Mouse (Mus musculus) embryonic fibroblast, embryonic 13.5 days (primary cell): ENCODE measurements at regions not wholly inside any gene's neighbourhood (a gene's known extent, or its start where the extent isn't known, plus 50 kb on each side); places are given as distances from the start of the nearest gene placed in this dataset.

ENCODE experiments used
- H3K27ac ChIP-seq: 2 replicates; pipeline ENCODE4 v1.5.1; 2012; ENCODE audit warnings: low read length, control low read depth, inconsistent platforms; ENCODE audit not compliant: insufficient read depth
- H3K4me1 ChIP-seq: 2 replicates; pipeline ENCODE4 v1.6.1; 2011; ENCODE audit warnings: low read length; ENCODE audit not compliant: control insufficient read depth, insufficient read depth
- H3K4me3 ChIP-seq: 2 replicates; pipeline ENCODE4 v1.5.1; 2011; ENCODE audit warnings: mild to moderate bottlenecking, control low read depth, low read length; ENCODE audit not compliant: insufficient read depth
- CTCF ChIP-seq: IDR thresholded peaks from 2 replicates; pipeline ENCODE4 v1.5.1; 2011; ENCODE audit warnings: mild to moderate bottlenecking, control low read depth, low read length, moderate library complexity, borderline replicate concordance; ENCODE audit not compliant: insufficient read depth
- POLR2A ChIP-seq: IDR thresholded peaks from 2 replicates; pipeline ENCODE4 v1.6.1; 2011; ENCODE audit warnings: low read depth, mild to moderate bottlenecking, control low read depth, low read length, moderate library complexity

DNA sequence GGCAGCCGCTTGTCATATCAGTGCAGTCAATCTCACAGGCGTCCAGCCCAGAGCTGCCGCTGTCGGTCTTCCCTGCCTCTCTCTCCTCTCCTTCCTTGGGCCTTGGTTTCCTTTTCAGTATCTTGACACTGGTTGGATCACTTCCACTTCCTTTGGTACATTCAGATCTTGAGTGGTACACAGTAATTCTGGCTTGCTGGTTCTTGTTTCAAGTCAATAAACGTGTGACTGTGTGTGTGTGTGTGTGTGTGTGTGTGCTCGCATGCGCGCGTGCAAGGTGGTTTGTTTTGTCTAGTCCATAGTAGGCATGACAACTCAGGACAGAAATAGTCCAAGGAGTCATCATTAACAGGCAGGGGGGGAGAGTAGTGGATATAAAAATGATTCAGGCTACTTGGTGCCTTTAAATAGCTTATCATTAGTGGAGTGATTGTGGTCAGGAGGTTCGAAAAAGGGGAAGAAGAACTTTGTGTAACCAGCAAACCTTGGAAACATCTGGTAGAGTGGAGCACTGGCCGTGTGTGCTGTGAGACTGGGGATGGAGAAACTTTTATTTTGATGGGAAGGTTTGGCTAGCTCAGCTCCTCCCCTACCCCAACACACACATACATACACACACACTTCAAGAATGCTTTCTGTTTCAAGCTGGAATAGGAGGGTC lies 117.1 kb upstream of the Serp2 start:
- TF ChIP-seq CTCF (no peak), POLR2A (no peak)
- Histone ChIP-seq H3K27ac (no peak overlapping the region), H3K4me3 (no peak overlapping the region), H3K4me1 (no peaks in the 10 kb centered on the region)

DNA sequence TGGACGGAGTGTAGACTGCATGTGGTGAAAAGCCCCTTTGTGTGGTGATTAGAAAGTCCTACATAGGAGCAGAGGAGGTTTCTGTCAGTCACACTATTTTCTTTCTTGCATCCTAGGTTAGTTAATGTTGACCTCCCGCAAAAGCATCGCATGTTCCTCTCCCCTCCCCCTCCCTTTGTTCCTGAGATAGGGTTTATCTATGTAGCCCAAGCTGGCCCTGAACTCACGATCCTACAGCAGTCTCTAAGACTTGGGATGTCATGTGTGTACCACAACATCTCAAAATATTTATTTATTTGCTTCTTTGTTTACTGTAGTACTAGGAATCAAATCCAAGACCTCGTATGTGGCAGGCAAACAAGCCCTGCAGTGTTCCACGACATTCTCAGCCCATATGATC lies 116.2 kb upstream of the Serp2 start:
- TF ChIP-seq POLR2A, result no peak
- no peak for TF ChIP-seq CTCF
- Histone ChIP-seq H3K4me3 (no peak overlapping the region), H3K27ac (no peak overlapping the region), H3K4me1 (no peaks in the 10 kb centered on the region)

DNA sequence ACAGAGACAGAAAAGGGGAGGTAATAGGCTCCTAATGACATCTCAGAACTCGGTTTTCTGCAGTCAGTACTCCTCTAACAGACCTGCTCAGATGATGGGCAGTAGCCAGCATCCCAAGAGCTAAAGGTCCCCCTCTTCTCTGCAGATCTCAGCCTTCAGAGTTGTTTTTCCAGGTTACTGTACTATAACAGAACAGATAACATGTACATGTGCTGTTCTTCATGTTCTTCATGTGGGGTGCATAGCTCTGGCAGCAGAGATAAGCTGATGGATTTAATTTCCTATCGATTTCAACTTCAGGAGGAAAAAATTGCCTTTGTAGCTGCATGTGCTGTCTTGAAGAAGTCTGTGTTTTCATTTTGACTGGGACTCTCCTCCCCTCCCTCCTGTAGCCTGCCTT lies 115.8 kb upstream of the Serp2 start:
- H3K4me3 ChIP-seq, result no peak overlapping the region
- TF ChIP-seq POLR2A (no peak), CTCF (no peak)
- no peaks in the 10 kb centered on the region for H3K4me1 ChIP-seq
- H3K27ac ChIP-seq, result no peak overlapping the region

DNA sequence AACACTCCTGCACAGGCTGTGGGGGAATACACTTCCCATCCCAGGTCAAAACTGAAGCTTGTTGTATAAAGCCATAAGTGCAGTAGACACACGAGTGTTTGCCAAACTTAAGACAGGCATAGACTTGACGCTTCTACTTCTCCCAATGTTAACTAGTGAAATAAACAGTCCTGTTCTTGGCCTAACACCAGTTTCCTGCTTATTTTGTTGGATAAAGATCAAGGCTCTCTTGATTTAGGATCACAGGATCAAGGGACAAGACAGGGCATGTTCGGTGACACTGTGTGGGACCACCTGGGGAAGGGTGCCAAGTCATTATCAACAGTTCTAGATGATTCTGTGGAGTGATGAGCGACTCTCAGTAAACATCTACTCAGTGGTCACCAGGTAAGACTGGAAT lies 114.3 kb upstream of the Serp2 start:
- Histone ChIP-seq H3K27ac (no peak overlapping the region), H3K4me1 (no peaks in the 10 kb centered on the region), H3K4me3 (no peak overlapping the region)
- no peak for TF ChIP-seq CTCF
- no peak for TF ChIP-seq POLR2A

DNA sequence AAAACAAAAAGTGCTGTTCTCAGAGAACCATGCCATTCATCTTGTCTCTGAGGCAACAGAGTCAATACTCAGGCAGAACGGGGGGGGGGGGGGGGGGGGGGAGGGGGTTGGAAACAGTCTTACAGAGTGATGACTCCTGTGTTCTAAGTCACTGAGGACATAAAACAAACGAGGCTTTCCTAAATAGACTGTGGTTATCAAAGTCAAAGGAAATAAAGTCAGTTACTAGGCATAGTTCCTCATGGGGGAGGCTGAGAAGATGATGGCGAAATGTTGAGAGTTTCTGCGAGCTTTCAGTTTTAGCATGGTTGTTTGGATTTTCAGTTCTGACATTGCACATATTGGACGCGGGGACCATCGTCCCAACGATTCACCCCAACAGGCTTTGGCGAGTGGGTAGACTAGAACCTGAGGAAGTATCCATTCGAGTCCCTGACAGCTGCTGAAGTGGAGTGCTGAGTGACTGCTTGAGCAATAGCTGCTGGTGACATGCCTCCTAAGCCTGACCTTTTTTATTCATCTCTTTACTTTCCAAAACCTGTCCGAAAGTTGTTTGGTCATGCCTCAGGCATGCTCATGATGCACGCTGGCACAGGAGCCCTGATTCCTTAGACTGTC lies 109.2 kb upstream of the Serp2 start:
- no peak for TF ChIP-seq POLR2A
- no peak for TF ChIP-seq CTCF
- Histone ChIP-seq H3K4me3 (no peak overlapping the region), H3K4me1 (no peaks in the 10 kb centered on the region), H3K27ac (no peak overlapping the region)

DNA sequence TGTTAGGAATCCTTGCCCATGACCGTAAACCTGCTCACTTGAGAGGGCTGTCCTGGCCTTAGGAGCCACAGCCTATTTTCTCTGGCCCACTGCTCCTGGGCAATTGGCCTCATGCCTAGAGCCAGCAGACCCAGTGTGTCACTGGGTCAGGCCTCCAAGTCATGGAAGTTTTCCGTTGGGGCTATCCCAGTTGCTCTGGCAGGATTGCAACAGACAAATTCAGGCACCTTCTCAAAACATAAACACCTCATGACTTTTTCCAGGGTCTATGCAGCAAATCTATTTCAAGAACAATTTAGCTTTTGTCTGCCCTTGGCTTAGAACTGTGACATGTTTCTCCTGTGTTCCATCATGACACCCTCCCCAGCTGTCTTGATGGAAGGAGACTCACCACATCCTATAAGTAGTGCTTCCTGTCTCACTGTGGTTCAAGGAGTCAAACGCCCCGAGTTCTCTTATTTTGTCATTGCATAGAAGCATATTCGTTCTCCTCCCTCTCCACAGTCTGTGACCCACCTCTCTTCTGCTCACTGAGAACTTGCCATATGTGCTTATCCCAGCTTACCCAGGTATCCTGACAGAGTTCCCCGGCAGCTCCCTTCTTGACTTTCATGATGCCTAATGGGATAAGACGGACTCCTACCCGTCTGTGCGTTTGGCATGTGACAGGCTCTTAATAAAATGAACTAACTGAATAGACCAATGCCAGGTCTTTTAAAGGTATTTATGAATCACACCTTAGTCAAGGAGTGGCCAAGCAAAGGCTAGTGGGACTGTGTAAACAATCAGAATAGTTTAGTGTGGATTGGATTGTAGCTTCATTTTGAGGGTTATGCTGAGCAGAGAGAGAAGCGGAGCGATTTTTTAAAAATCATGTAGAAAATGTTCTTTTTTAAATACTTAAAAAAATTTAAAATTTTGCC lies 108.2 kb upstream of the Serp2 start:
- no peak overlapping the region for H3K27ac ChIP-seq
- no peak overlapping the region for H3K4me3 ChIP-seq
- TF ChIP-seq CTCF (no peak), POLR2A (no peak)
- H3K4me1 ChIP-seq, result no peaks in the 10 kb centered on the region

DNA sequence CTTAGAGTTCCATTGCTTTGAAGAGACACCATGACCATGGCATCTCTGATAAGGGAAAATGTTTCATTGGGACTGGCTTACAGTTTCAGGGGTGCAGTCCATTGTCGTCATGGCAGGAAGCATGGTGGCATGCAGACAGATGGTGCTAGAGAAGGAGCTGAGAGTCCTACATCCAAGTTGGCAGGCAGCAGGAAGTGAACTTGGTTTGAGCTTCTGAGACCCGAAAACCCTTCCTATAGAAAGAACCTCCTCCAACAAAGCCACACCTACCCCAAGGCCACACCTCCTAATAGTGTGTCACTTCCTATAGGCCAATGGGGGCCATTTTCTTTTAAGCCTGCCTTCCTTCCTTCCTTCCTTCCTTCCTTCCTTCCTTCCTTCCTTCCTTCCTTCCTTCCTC lies 107.1 kb upstream of the Serp2 start:
- H3K4me1 ChIP-seq, result peaks cover 4% of the 10 kb centered on the region; the same call in 1 of the 2 replicates
- no peak overlapping the region for H3K27ac ChIP-seq
- no peak overlapping the region for H3K4me3 ChIP-seq
- TF ChIP-seq POLR2A, result no peak
- TF ChIP-seq CTCF, result no peak

DNA sequence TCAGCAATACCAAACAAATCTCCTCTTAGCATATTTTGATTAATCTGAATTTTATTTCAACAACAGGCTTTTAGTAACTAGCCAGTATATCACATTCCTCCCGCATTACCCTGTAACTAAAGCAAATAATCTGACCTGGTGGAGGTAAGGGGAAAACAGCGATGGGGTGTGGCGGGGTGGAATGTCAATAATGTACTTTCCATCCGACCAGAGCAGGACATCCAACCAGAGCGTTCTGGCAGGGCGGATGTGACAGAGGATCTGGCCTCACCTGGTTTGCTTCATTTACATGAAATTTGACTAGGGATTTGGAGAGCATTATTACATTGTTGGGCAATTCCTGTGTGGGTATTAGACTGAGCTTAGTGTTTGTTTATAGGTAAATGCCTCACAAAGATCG lies 106.2 kb upstream of the Serp2 start:
- H3K27ac ChIP-seq, result no peak overlapping the region
- H3K4me1 ChIP-seq, result peaks cover 9% of the 10 kb centered on the region
- no peak for TF ChIP-seq POLR2A
- no peak for TF ChIP-seq CTCF
- no peak overlapping the region for H3K4me3 ChIP-seq

DNA sequence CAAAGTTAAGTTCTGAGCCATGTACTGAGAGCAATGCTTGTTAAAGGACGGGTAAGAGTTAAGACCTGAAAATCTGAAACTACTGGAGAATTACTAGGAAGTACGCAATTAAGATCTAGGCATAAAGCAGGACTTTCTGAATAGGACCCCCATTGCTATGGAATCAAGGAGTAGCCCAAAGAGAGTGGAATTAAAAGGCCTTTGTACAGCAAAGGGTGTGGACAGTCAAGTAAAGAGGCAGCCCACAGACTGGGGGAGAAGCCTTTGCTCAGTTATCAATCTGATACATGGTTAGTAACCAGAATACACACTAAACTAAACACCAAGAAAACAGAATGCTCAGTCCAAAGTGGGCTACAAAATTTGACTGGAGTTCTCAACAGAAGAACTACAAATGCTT lies 104.2 kb upstream of the Serp2 start:
- no peak for TF ChIP-seq POLR2A
- no peak for TF ChIP-seq CTCF

More for the DNA sequence above, 104.2 kb upstream of the Serp2 start:
- Histone ChIP-seq H3K4me1 (peaks cover 15% of the 10 kb centered on the region), H3K4me3 (no peak overlapping the region), H3K27ac (no peak overlapping the region)
